Mouse (Mus musculus): ENCODE measurements around the gene Samd4b.

Gene Samd4b

GRCm38 (mm10) chr7:28467213-28467751, 130.7 kb downstream of the Samd4b start:
- ChIA-PET POLR2A (interaction anchor here in 2 of 4 experiments (0.8 to 2.3 kb wide), 6 partner anchors 16 to 129 kb away, joined by 3 to 6 read pairs (median 4); partner anchors contain the start of gene Gmfg (in 2 of the 2)), CTCF (interaction anchor here in 1 of 4 experiments (0.9 kb wide), 1 partner anchor 75 kb away, joined by 3 read pairs; the partner anchor contains the start of genes Med29 and Paf1)

GRCm38 (mm10) chr7:28466721-28467212, 131.2 kb downstream of the Samd4b start:
- CTCF ChIA-PET, result interaction anchor here in 1 of 4 experiments (0.8 to 1.2 kb wide), 3 partner anchors 20 to 128 kb away, joined by 3 read pairs; partner anchors contain the start of genes Med29, Paf1 and Supt5
- POLR2A ChIA-PET, result interaction anchor here in 2 of 4 experiments (0.8 to 2.3 kb wide), 8 partner anchors 13 to 130 kb away, joined by 3 to 6 read pairs (median 4); partner anchors contain the start of gene Gmfg (in 2 of the 2)

- POLR2A ChIA-PET, result interaction anchor here (0.6 to 2.3 kb wide), 30 partner anchors 10 to 1139 kb away, joined by 3 to 8 read pairs (median 3); partner anchors contain the start of genes Gmfg (in 2 of the 4), Eif3k (in 1 of the 4), Med29 (in 1 of the 4) and Mrps12 (in 1 of the 4)
- CTCF ChIA-PET, result interaction anchor here in 3 of 4 experiments (0.5 to 1.8 kb wide), 8 partner anchors 18 to 562 kb away, joined by 3 to 8 read pairs (median 4); partner anchors contain the start of gene Gmfg (in 1 of the 3)
These were observed 133.3 kb downstream of the Samd4b start for GRCm38 (mm10) chr7:28464416-28465212.

GRCm38 (mm10) chr7:28462769-28463168, 135.2 kb downstream of the Samd4b start:
- POLR2A ChIA-PET, result interaction anchor here in 2 of 4 experiments (1.2 to 1.9 kb wide), 4 partner anchors 8 to 70 kb away, joined by 3 to 5 read pairs (median 3); partner anchors contain the start of genes Med29 (in 1 of the 2) and Paf1 (in 1 of the 2)
- CTCF ChIA-PET, result no interaction called here

DNA sequence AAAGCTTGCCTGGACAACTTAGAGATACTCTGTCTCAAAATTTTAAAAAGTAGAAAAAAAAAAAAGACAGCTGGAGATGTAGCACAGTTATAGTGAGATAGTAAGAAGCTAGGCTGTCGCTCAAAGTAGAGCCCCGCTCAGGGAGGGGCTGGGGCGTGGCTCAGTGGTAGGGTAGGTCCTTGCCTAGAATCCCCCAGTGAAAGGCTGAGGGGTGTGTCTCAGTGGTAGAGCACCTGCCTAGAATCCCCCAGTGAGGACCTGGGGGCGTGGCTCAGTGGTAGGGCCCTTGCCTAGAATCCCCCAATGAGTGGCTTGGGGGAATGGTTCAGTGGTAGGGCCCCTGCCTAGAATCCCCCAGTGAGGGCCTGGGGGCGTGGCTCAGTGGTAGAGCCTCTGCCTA, 137.6 kb downstream of the Samd4b start:
- CTCF ChIA-PET, result interaction anchor here in 2 of 4 experiments (0.5 to 1.9 kb wide), 3 partner anchors 11 to 160 kb away, joined by 3 to 6 read pairs (median 3); no protein-coding TSS in a partner anchor
- POLR2A ChIA-PET, result interaction anchor here in 3 of 4 experiments (0.6 to 1.5 kb wide), 6 partner anchors 21 to 184 kb away, joined by 3 to 5 read pairs (median 4); no protein-coding TSS in a partner anchor

DNA sequence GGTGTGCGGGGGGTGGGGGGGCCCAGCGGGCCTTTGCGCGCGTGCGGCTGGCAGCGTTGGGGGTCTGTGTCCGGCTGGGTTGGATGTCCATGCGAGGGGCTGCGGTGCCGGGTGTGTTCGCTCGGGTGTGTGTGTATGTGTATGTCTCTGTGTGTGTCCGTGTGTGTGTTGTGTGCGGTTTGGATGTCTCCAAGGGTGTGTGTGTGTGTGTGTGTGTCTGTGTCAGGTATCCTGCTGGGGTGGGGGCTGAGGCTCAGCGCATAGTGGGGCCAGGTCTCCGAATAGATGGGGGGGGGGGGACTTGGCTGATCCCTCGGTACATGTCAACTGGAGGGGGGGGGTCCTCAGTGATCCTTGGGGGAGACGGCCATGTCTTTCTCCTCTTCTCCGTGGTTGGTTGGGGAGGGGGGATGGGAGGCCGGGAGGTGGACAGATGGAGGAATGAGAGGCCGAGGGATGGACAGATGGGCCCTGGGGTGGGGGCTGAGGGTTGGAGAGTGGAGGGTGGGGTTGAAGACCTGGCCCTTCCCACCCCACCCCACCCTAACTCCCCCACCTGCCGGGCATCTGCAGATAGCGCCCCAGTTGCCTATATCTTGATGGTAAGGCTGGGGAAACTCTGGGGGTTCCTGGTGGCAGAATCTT, 145.5 kb downstream of the Samd4b start:
- ChIA-PET POLR2A (no interaction called here), CTCF (interaction anchor here in 1 of 4 experiments (0.7 kb wide), 1 partner anchor 19 kb away, joined by 3 read pairs; no protein-coding TSS in a partner anchor)

DNA sequence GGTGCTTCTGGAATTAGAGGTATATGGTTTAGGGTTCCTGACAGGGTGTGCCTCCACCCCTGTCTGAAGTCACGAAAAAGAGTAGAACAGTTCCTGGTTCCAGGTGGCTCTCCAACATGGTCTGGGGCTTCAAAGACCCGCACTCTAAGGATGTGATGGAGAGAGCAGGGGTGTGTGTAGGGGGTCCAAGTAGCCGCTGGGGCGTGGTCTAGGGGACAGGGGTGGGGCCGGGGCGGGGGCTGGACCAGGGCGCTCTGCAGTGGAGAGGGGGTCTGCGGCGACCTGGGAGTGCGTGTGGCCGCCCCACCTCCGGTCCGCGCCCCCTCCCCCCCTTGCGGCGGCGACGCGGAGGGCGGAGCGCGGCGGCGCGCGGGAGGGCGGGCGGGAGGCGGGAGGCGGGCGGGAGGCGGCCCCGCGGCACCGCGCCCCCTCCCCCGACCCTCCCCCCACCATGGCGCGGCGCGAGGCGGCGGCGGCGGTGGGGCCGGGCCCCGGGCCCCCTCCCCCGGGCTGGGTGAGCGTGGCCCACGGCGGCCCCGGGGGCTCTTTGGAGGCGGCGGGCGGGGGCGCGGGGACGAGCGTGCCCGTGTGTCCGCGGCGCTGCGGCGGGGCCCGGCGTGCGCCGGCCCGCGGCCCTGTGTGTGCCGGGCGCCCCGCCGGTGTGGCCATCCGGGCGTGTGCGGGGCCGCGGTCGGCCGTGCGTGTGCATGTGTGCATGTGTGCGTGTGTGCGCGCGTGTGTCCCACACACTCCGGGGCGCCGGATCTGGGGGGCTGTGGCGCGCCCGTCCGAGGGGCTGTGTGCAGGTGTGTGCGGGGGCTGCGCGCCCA, 146.2 kb downstream of the Samd4b start, which contains the start of gene Lrfn1:
Gene Lrfn1, plus strand, starts transcription at position 450 of the 830 bp plus-strand sequence.
- ChIA-PET CTCF (no interaction called here), POLR2A (no interaction called here)

DNA sequence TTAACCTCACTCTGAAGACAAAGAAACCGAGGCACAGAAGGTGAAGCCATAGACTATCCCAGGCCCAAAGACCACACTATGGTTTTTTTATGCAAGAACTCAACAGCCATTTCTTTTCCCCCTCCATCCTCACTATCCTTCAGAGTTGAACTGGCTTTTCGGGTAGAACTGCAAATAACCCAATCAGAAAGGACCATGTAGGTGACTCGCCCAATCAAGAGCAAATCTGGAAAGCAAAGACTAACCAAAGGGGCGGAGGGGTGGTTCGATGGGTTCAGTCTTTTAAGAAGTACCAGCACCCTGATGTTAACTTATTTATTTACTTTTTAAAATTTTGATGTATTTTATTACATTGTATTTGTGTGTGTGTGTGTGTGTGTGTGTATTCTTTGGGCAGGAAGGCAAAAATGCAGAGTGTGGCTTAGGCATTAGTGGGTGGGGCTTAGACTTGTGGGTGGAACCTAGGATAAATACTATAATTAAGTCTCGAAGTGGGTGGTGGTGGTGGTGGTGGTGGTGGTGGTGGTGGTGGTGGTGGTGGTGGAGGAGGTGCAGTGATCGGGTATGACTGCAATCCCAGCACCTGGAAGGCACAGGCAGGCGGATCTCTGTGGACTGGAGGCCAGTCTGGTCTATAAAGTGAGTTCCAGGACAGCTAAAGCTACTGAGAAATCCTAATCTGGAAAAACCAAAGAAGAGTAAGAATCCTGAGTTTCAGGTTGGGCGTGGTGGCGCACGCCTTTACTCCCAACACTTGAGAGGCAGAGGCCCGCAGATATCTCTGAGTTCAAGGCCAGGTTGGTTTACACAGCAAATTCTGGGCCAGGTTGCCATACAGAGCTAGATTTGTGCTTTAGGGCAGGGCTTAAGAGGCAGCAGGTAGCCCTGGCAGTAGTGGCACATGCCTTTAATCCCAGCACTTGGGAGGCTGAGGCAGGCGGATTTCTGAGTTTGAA, 149.8 kb downstream of the Samd4b start:
- ChIA-PET CTCF (interaction anchor here in 3 of 4 experiments (1.1 to 3.1 kb wide), 8 partner anchors 12 to 153 kb away, joined by 3 to 24 read pairs (median 6); partner anchors contain the start of gene Gmfg (in 1 of the 3)), POLR2A (interaction anchor here (0.5 to 2.7 kb wide), 19 partner anchors 10 to 362 kb away, joined by 3 to 17 read pairs (median 3); partner anchors contain the start of genes Gmfg (in 2 of the 4), Med29 (in 1 of the 4), Paf1 (in 1 of the 4) and Pak4 (in 1 of the 4))

DNA sequence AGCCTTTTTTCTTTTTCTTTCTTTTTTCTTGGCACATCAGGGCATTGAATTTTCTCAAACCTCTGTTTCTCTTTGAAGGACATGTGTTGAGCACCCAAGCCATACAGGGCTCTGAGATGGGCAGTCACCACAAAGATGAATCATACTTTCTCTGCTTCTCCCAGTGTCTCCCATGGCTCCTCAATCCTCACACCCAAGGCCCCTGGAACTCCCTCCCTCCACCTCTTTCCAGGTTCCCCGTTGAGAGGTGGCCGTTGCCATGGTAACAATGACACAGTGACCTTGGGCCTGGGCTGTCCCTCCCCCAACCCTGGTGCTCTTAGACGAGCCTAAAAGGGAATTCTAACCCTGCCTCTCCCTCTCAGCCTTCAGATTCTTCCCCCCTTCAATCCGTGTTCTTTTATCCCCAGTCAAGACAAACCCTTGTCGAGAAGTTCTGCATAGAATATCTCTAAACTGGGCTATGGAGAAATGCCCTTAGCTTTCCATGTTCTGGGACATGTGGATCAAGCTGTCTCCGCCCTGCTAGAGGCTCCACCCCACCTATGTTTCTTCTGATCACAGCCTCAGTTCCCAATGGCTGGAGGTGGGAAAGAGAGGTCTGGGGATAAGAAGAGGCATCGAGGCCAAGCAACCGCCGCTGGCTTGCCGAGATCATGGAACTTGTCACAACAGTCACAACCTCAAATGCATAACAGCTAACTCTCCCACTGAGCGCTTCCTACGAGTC, 150.7 kb downstream of the Samd4b start:
- POLR2A ChIA-PET, result interaction anchor here (0.5 to 2.7 kb wide), 24 partner anchors 10 to 363 kb away, joined by 3 to 17 read pairs (median 3); partner anchors contain the start of genes Gmfg (in 3 of the 4), Eid2 (in 1 of the 4), Med29 (in 1 of the 4) and Paf1 (in 1 of the 4)
- CTCF ChIA-PET, result interaction anchor here (0.6 to 3.1 kb wide), 29 partner anchors 10 to 973 kb away, joined by 3 to 24 read pairs (median 3); partner anchors contain the start of genes Gmfg (in 4 of the 4), Med29 (in 1 of the 4) and Paf1 (in 1 of the 4)

DNA sequence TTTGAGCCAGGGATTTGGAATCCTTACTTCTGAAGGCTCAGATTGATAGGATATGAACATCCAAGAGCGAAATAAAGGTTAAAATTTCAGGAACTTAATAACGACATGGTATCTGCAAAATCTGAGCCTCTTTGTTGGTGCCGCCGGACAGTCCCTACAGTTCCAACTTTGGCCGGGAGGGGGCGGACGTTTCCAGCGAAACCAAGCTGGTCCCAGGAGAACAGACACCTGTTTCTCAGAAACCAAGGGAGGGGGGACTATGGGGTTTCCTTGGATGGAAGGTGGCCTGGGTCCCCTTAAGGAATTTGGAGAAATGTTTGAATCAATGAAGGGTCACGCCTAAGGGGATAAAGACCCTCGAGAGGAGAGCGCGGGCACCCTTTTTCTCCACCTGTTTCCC, 151.5 kb downstream of the Samd4b start:
- ChIA-PET CTCF (interaction anchor here (0.6 to 3.1 kb wide), 31 partner anchors 9 to 972 kb away, joined by 3 to 24 read pairs (median 3); partner anchors contain the start of genes Gmfg (in 4 of the 4), Fbxo17 (in 1 of the 4), Med29 (in 1 of the 4) and Paf1 (in 1 of the 4)), POLR2A (interaction anchor here (0.6 to 2.7 kb wide), 21 partner anchors 9 to 504 kb away, joined by 3 to 17 read pairs (median 3); partner anchors contain the start of genes Gmfg (in 3 of the 4), Eid2 (in 1 of the 4), Fbxo17 (in 1 of the 4) and Med29 (in 1 of the 4))

GRCm38 (mm10) chr7:28444344-28444974, 153.5 kb downstream of the Samd4b start:
- ChIA-PET CTCF (interaction anchor here in 1 of 4 experiments (1.7 kb wide), 1 partner anchor 84 kb away, joined by 5 read pairs; no protein-coding TSS in a partner anchor), POLR2A (interaction anchor here in 3 of 4 experiments (0.6 to 1.5 kb wide), 3 partner anchors 152 to 945 kb away, joined by 3 to 6 read pairs (median 3); no protein-coding TSS in a partner anchor)

DNA sequence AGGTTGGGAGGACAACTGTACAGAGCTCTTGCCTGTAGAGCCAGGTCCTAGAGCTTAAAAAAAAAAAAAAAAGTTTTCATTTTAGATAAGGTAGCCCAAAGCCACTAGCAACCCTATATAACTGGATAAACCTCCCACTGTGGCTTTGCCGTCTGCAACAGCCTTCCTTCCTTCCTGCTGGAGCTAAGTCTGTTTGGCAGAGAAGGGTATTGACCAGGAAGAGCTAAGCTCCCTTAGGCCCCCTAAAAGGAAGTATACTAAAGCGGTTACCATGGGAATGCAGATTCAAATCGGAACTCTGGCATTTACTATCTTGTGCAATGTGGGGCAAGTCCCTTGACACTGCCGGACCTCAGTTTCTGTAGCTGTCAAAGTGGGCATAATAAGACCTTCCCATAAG, 155.3 kb downstream of the Samd4b start:
- POLR2A ChIA-PET, result interaction anchor here (0.6 to 0.9 kb wide), 6 partner anchors 12 to 156 kb away, joined by 3 to 4 read pairs (median 3); partner anchors contain the start of genes Pak4 (in 2 of the 4) and Samd4b (in 2 of the 4)
- CTCF ChIA-PET, result interaction anchor here in 3 of 4 experiments (0.6 to 0.7 kb wide), 3 partner anchors 33 to 300 kb away, joined by 3 read pairs; no protein-coding TSS in a partner anchor

DNA sequence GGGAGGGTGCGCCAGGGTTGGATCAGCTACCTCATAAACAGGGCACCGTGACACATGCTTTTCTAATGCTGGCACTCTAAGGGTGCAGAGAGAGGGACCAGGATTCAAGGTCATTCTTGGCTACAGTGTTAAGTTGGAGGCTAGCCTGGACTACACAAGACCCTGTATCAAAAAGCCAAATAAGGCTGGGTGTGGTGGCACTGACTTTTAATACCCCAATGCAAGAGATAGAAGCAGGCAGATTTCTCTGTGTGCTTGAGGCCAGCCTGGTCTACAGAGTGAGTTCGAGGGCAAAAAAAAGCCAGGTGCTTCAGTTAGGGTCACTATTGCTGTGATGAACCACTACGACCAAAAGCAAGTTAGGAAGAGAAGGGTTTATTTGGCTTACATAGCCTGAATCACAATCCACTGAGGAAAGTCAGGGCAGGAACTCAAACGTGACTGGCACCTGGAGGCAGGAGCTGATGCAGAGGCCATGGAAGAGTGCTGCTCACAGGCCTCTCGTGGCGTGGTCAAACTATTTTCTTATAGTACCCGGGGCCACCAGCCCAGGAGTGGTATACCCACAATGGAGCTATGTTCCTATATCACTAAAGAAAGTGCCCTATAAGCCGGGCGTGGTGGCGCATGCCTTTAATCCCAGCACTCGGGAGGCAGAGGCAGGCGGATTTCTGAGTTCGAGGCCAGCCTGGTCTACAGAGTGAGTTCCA, 156.0 kb downstream of the Samd4b start:
- CTCF ChIA-PET, result interaction anchor here in 3 of 4 experiments (0.6 to 1.6 kb wide), 4 partner anchors 40 to 300 kb away, joined by 3 to 5 read pairs (median 3); no protein-coding TSS in a partner anchor
- POLR2A ChIA-PET, result interaction anchor here (0.6 to 1.5 kb wide), 7 partner anchors 13 to 300 kb away, joined by 3 to 5 read pairs (median 3); partner anchors contain the start of genes Pak4 (in 2 of the 4), Samd4b (in 2 of the 4), Med29 (in 1 of the 4) and Mrps12 (in 1 of the 4)
